Mouse (Mus musculus): ENCODE data around the gene Rps6. TPM values are rescaled to one million over a fixed set of nuclear protein-coding genes. Genes with fewer than 3 reads are reported as not detected.

Rps6 gene
- 673 and 748 TPM in 2 replicates for polyA plus RNA-seq (2015; fragmentation: Nextera tagmentation; extraction: Ambion mirVana)

DNA sequence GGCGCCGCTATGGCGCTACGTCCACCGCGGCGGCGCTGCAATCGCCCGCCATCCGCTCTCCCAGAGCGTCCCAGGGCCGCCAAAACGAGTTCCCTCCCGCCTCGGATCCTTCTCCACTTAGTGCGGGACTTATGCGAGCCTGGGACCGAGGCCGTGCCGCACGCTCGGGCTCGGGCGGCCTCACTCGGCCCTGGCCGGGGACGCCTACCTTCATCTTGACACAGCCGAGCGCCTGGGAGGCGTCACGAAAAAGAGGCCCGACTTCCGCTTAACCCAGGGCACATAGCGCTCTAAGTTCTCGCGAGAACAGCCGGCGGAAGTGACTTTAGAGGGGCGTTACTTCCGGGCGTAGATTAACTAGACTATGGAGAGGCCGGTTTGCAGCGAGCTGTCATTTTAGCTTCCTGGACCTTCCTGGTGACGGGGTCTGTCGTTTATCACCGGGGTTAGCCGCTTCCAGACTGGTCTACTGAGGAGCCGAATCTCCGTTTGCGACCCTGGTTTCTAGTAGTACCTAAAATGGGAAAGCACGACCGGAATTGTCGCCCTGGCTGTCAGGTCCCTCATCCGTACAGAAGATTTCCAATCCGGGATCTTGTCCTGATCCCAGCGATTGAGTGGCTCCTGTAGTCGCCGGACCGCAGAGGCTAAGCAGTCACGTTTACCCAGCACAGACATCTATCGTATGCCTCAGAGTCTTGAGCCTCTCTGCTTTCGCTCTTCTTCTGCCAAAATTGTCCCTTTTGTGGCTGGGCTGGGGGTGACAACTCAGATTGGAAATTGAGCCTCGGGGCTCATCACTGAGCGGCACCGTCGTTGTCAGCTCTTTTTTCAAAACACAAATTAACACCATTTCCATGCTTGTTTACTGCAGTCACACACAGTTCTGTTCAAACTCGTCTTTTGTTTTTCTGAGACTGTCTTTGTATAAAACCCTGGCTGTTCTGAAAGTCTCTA is at the start of gene Rps6:
Gene Rps6 (minus strand): TSS at position 300 of the 957 bp plus-strand sequence.
- peak within 1 kb of the TSS; percentile 79 for H3K4me2 ChIP-seq
- peaks cover 7% of the 10 kb centered on the region; the same call in 1 of the 2 replicates for H3K4me1 ChIP-seq
- peak within 1 kb of the TSS; percentile 100 for H3K9ac ChIP-seq
- WGBS: under 1% methylated on average over 67 of the region's 68 CpGs
- H3K27me3 ChIP-seq: no peaks in the 10 kb centered on the region
- peak within 1 kb of the TSS; percentile 90 for H3K4me3 ChIP-seq
- peaks cover 26% of the 10 kb centered on the region for H3K36me3 ChIP-seq
- ATAC-seq (ENCODE audit: insufficient number of reproducible peaks, low FRiP score, low TSS enrichment, low read depth): peak; percentile 97
- H3K9me3 ChIP-seq: no peaks in the 10 kb centered on the region
- H3K27ac ChIP-seq: peak within 1 kb of the TSS; percentile 97

DNA sequence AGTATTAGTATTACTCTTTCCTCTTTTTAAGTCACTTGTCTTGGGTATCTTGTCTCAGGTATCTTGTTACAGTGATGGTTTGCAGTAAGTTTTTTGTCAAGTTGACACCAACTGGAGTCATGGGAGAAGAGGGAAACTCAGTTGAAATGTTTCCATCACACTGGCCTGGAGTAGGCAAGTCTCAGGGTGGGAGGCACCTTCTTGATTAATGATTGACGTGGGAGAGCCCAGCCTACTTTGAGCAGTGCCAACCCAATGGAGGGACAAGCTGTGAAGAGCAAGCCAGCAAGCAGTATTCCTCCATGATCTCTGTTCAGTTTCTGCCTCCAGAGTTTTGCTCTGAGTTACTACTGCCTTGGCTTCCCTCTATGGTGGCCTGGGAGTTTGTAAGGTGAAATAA is 48.7 kb upstream of the Rps6 start:
- H3K9me3 ChIP-seq: no peaks in the 10 kb centered on the region
- no peaks in the 10 kb centered on the region for H3K36me3 ChIP-seq
- no peak overlapping the region for H3K4me2 ChIP-seq
- WGBS: 97% methylated on average over 1 of the region's 1 CpGs
- no peak overlapping the region for H3K9ac ChIP-seq
- H3K4me1 ChIP-seq: no peaks in the 10 kb centered on the region
- no peaks in the 10 kb centered on the region for H3K27me3 ChIP-seq
- H3K4me3 ChIP-seq: no peak overlapping the region
- H3K27ac ChIP-seq: no peak overlapping the region
- ATAC-seq (ENCODE audit: insufficient number of reproducible peaks, low FRiP score, low TSS enrichment, low read depth): no peak

GRCm38 (mm10) chr4:86904969-86905368 is 47.8 kb upstream of the Rps6 start:
- Histone ChIP-seq H3K27ac (no peak overlapping the region), H3K9ac (no peak overlapping the region), H3K4me2 (no peak overlapping the region), H3K36me3 (no peaks in the 10 kb centered on the region), H3K4me3 (no peak overlapping the region), H3K9me3 (no peaks in the 10 kb centered on the region), H3K27me3 (no peaks in the 10 kb centered on the region), H3K4me1 (peaks cover 1% of the 10 kb centered on the region; the same call in 1 of the 2 replicates)
- ATAC-seq (ENCODE audit: insufficient number of reproducible peaks, low FRiP score, low TSS enrichment, low read depth): no peak
- 33% methylated on average over 3 of the region's 3 CpGs for WGBS

GRCm38 (mm10) chr4:86902351-86902750 is 45.1 kb upstream of the Rps6 start:
- ATAC-seq (ENCODE audit: insufficient number of reproducible peaks, low FRiP score, low TSS enrichment, low read depth): no peak
- Histone ChIP-seq H3K36me3 (no peaks in the 10 kb centered on the region), H3K9ac (no peak overlapping the region), H3K4me3 (no peak overlapping the region), H3K27ac (no peak overlapping the region), H3K9me3 (no peaks in the 10 kb centered on the region), H3K4me2 (no peak overlapping the region), H3K4me1 (peaks cover 13% of the 10 kb centered on the region; the same call in 1 of the 2 replicates), H3K27me3 (no peaks in the 10 kb centered on the region)
- 80% methylated on average over 6 of the region's 6 CpGs for WGBS

GRCm38 (mm10) chr4:86898791-86899474 is 41.7 kb upstream of the Rps6 start:
- WGBS: 19% methylated on average over 14 of the region's 14 CpGs
- H3K27ac ChIP-seq: no peak overlapping the region; the same call in 1 of the 2 replicates
- H3K27me3 ChIP-seq: no peaks in the 10 kb centered on the region
- no peak for ATAC-seq (ENCODE audit: insufficient number of reproducible peaks, low FRiP score, low TSS enrichment, low read depth)
- peaks cover 13% of the 10 kb centered on the region; the same call in 1 of the 2 replicates for H3K4me1 ChIP-seq
- no peaks in the 10 kb centered on the region for H3K36me3 ChIP-seq
- no peak overlapping the region for H3K4me3 ChIP-seq
- no peak overlapping the region for H3K4me2 ChIP-seq
- H3K9ac ChIP-seq: no peak overlapping the region
- no peaks in the 10 kb centered on the region for H3K9me3 ChIP-seq

DNA sequence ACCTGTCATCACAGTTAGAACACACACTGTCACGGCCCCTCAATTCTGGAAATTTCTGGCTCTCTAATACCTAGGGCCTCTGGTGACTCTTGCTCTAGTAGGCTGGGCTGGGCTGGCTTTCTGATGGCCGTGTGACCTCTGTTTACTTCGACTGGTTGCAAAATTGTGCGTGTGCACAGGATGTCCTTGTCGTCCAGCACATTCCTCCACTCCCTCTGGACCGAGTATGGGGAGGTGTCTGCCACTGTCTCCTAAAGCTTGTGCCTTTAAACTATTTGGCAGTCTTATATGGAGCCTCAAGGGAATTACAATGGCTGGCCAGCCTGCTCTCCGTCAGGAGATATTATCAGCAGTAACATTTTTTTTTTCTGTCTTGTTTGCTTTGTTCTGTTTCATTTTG is 40.2 kb upstream of the Rps6 start:
- H3K4me3 ChIP-seq: no peak overlapping the region
- H3K27ac ChIP-seq: no peak overlapping the region
- WGBS: 75% methylated on average over 7 of the region's 7 CpGs
- H3K9me3 ChIP-seq: no peaks in the 10 kb centered on the region
- H3K4me1 ChIP-seq: peaks cover 13% of the 10 kb centered on the region; the same call in 1 of the 2 replicates
- no peak overlapping the region for H3K9ac ChIP-seq
- no peaks in the 10 kb centered on the region for H3K27me3 ChIP-seq
- no peaks in the 10 kb centered on the region for H3K36me3 ChIP-seq
- no peak overlapping the region for H3K4me2 ChIP-seq
- no peak for ATAC-seq (ENCODE audit: insufficient number of reproducible peaks, low FRiP score, low TSS enrichment, low read depth)

GRCm38 (mm10) chr4:86887879-86888278 is 30.7 kb upstream of the Rps6 start:
- H3K9ac ChIP-seq: no peak overlapping the region
- no peaks in the 10 kb centered on the region for H3K36me3 ChIP-seq
- H3K9me3 ChIP-seq: no peaks in the 10 kb centered on the region
- 0 out of 2 replicates have a peak, but pooled peaks cover 4% of the 10 kb centered on the region for H3K4me1 ChIP-seq
- no peak overlapping the region for H3K4me3 ChIP-seq
- H3K4me2 ChIP-seq: no peak overlapping the region
- no peak overlapping the region for H3K27ac ChIP-seq
- no peak for ATAC-seq (ENCODE audit: insufficient number of reproducible peaks, low FRiP score, low TSS enrichment, low read depth)
- 74% methylated on average over 5 of the region's 5 CpGs for WGBS
- H3K27me3 ChIP-seq: no peaks in the 10 kb centered on the region

DNA sequence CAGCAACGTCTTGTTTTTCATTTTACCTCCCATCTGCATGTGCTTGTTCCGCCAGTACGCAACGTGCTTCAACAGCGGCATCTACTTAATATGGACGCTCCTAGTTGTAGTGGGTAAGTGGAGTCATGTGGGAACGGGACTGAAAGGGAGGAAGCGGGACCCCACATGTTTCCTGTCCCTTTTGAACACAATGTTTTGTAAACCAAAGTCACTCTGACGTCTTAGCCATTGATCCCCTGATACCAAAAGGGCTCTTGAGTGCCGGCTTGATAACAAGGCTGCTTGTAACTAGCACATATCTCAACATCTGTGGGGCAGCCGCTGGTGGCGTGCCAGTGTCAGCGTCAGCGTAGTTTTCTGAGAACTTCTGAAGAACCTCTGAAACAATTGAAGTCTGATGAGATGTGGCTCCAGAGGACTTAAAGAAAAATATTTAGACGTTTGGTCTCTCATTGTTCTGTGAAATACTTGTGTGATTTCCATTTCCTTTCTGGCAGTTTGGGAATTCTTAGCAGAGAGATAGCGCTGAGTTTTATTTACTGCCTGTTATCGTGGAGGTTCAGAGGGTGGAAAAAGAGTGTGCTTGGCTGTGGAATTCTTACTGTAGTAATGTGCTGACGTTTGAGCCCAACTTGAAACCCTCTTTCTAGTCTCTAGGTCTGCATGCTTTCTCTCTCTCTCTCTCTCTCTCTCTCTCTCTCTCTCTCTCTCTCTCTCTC is 29.1 kb upstream of the Rps6 start:
- no peaks in the 10 kb centered on the region for H3K27me3 ChIP-seq
- 21% methylated on average over 18 of the region's 18 CpGs for WGBS
- peak overlapping the region; percentile 29; the same call in 1 of the 2 replicates for H3K27ac ChIP-seq
- H3K4me1 ChIP-seq: 0 out of 2 replicates have a peak, but pooled peaks cover 4% of the 10 kb centered on the region
- no peaks in the 10 kb centered on the region for H3K9me3 ChIP-seq
- H3K4me2 ChIP-seq: peak overlapping the region; percentile 49
- H3K4me3 ChIP-seq: peak overlapping the region; percentile 30
- H3K9ac ChIP-seq: 0 out of 2 replicates have a peak overlapping the region, but pooled peaks have one; percentile 10
- ATAC-seq (ENCODE audit: insufficient number of reproducible peaks, low FRiP score, low TSS enrichment, low read depth): no peak
- no peaks in the 10 kb centered on the region for H3K36me3 ChIP-seq

DNA sequence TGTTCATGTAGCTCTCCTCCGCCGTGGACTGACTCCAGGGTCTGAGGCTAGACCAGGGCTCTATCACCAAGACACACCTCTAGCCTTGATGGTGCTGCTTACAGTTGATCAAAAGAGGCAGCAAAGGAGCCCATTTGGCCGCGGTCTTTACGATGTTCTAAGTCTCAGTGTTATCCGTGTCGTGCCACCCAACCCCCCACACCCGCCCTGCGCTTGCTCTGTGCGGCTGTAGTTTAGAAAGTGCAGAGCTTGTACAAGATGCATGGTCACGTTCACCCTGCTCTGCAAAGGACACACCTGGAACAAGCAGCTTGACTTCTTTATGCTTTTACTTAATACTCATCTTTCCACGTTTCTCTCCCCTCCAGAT is 28.6 kb upstream of the Rps6 start:
- Histone ChIP-seq H3K36me3 (no peaks in the 10 kb centered on the region), H3K4me2 (peak overlapping the region; percentile 49), H3K9ac (no peak overlapping the region), H3K4me3 (peak overlapping the region; percentile 30), H3K9me3 (no peaks in the 10 kb centered on the region), H3K4me1 (0 out of 2 replicates have a peak, but pooled peaks cover 4% of the 10 kb centered on the region), H3K27me3 (no peaks in the 10 kb centered on the region), H3K27ac (peak overlapping the region; percentile 29; the same call in 1 of the 2 replicates)
- 40% methylated on average over 12 of the region's 12 CpGs for WGBS
- ATAC-seq (ENCODE audit: insufficient number of reproducible peaks, low FRiP score, low TSS enrichment, low read depth): no peak

DNA sequence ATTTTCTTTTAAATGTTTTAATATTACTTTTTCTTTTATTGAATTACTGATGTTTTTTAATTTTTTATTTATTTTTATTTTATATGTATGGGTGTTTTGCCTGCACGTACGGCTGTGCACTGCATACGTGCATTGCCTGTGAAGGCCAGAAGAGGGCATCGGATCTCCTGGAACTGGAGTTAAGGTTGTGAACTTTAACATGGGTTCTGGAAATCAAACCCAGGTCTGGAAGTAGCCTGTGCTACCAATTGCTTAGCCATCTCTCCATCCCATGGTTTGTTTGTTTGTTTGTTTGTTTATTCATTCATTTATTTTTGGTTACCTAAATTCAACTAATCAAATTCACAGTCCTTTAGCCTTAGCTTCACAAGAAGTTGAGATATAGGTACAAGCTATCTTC is 27.7 kb upstream of the Rps6 start:
- Histone ChIP-seq H3K4me1 (0 out of 2 replicates have a peak, but pooled peaks cover 4% of the 10 kb centered on the region), H3K9me3 (no peaks in the 10 kb centered on the region), H3K4me2 (no peak overlapping the region), H3K36me3 (no peaks in the 10 kb centered on the region), H3K27ac (no peak overlapping the region), H3K4me3 (no peak overlapping the region), H3K27me3 (no peaks in the 10 kb centered on the region), H3K9ac (no peak overlapping the region)
- WGBS: 42% methylated on average over 4 of the region's 4 CpGs
- no peak for ATAC-seq (ENCODE audit: insufficient number of reproducible peaks, low FRiP score, low TSS enrichment, low read depth)

- Histone ChIP-seq H3K27ac (no peak overlapping the region), H3K27me3 (no peaks in the 10 kb centered on the region), H3K36me3 (no peaks in the 10 kb centered on the region), H3K9ac (no peak overlapping the region), H3K4me1 (0 out of 2 replicates have a peak, but pooled peaks cover 4% of the 10 kb centered on the region), H3K4me3 (no peak overlapping the region), H3K4me2 (no peak overlapping the region), H3K9me3 (no peaks in the 10 kb centered on the region)
- WGBS: 64% methylated on average over 2 of the region's 2 CpGs
- ATAC-seq (ENCODE audit: insufficient number of reproducible peaks, low FRiP score, low TSS enrichment, low read depth): no peak
Observed at GRCm38 (mm10) chr4:86882413-86882812, 25.2 kb upstream of the Rps6 start.
